ENCODE assay signal across 8 mouse cellular contexts in the genomic region with DNA sequence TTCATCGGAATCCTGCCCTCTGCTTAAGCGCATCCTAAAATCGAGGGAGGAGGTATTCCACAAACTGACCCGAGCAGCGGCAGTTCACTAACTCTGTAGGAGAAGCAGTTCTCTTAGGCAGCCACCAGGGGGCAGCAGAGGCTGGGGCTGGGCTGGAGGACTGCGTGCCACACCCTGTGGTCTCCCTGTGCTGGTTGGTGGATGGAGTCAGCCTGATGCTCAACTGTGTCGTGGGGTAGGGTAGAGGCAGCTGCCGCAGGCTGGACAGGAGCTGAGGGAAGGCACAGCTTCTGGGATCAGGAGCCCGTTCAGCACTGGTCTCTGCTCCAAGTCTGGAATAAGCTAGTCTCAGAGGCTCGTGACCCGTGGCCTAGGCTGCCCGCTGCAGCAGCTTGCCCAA. TPM values are rescaled to one million over a fixed set of nuclear protein-coding genes. Genes with fewer than 3 reads are reported as not detected.
DNase-seq lines count a peak whose midpoint lies in the region; ATAC-seq lines count a peak whose summit lies in the region.

No protein-coding gene starts in this region.

- peaks cover 30% of the 10 kb centered on the region for H3K27me3 ChIP-seq in hindbrain, embryonic 13.5 days

- no peak overlapping the region for H3K27ac ChIP-seq in hindbrain, embryonic 13.5 days

- 0 out of 2 replicates have a peak overlapping the region, but pooled peaks have one; percentile 36 for H3K9ac ChIP-seq in hindbrain, embryonic 13.5 days

- no peaks in the 10 kb centered on the region for H3K9me3 ChIP-seq in hindbrain, embryonic 13.5 days

- no peak overlapping the region for H3K4me3 ChIP-seq in hindbrain, embryonic 13.5 days

- WGBS in hindbrain, embryonic 13.5 days = 21% methylated on average over 12 of the region's 12 CpGs

- no peaks in the 10 kb centered on the region for H3K36me3 ChIP-seq in hindbrain, embryonic 13.5 days

- H3K4me1 ChIP-seq in hindbrain, embryonic 13.5 days (replicated peaks) = peaks cover 25% of the 10 kb centered on the region

- peak; percentile 67 for ATAC-seq in hindbrain, embryonic 13.5 days (ENCODE audit: low FRiP score)

- H3K4me2 ChIP-seq in hindbrain, embryonic 13.5 days = peak overlapping the region; percentile 36

- DNase-seq in R1 (ENCODE audit: low read depth, low spot score) = peak; percentile 93
- DNase-seq in cerebellum, postnatal 10 days = peak; percentile 94
- DNase-seq in frontal cortex, postnatal 14 days (ENCODE audit: low spot score in 2 of 2) = peak; percentile 51 to 75
- DNase-seq in left cerebral cortex, adult 11 months (ENCODE audit: low spot score) = peak; percentile 34
- DNase-seq in lung, postnatal 4 days = peak; percentile 91 to 93
- peak; percentile 90 for DNase-seq in retina, postnatal 1 day
- peak; percentile 83 for DNase-seq in urinary bladder, adult 2 months (ENCODE audit: low spot score)

RNA-seq across cellular contexts. Expression of gene Epha2, which starts 27.7 kb away (rescaled TPM):
- 1.5 and 1.8 TPM in 2 replicates for polyA plus RNA-seq in hindbrain, embryonic 13.5 days (2015; fragmentation: Nextera tagmentation; extraction: Ambion mirVana)
- polyA plus RNA-seq in urinary bladder, adult 2 months (2012; rRNA removed) = 20.2 and 25.6 TPM in 2 replicates

RNA-seq across cellular contexts. Expression of gene Arhgef19, which starts 34.0 kb away (rescaled TPM):
- 1.4 TPM in 2 replicates for polyA plus RNA-seq in hindbrain, embryonic 13.5 days (2015; fragmentation: Nextera tagmentation; extraction: Ambion mirVana)
- 8.3 and 13.5 TPM in 2 replicates for polyA plus RNA-seq in urinary bladder, adult 2 months (2012; rRNA removed)

RNA-seq across cellular contexts. Expression of gene Rsg1, which starts 59.5 kb away (rescaled TPM):
- polyA plus RNA-seq in hindbrain, embryonic 13.5 days (2015; fragmentation: Nextera tagmentation; extraction: Ambion mirVana) = 8.1 and 8.5 TPM in 2 replicates
- polyA plus RNA-seq in urinary bladder, adult 2 months (2012; rRNA removed) = 2.4 and 2.6 TPM in 2 replicates

Comparison
In these comparisons a context has a peak if more than half of its experiments do, and no peak if none do; other contexts are left out.
1. DNase-seq: peak in every context shown above with its lines; median percentile 94 in cerebellum, postnatal 10 days; 93 in R1; 92 in lung, postnatal 4 days; 90 in retina, postnatal 1 day; 83 in urinary bladder, adult 2 months; 63 in frontal cortex, postnatal 14 days; 34 in left cerebral cortex, adult 11 months.